Mouse (Mus musculus) limb, embryonic 12.5 days (tissue): Measurements from ENCODE around the gene Gpr137b. TPM values are rescaled to one million over a fixed set of nuclear protein-coding genes. Genes with fewer than 3 reads are reported as not detected.
"Not testable (repeated sequence)": the region's sequence is repeated elsewhere in the genome, so short reads cannot be mapped to it uniquely, and the experiment has no call there.

Experiments
- ATAC-seq: fragments of 200-750 bp; cut with Nextera tagmentation; 2 replicates; pipeline ENCODE4 v1.8.0; 2017; ENCODE audit warnings: low read depth, moderate TSS enrichment; ENCODE audit not compliant: insufficient number of reproducible peaks, insufficient read depth, low FRiP score, low TSS enrichment
- H3K27ac ChIP-seq: fragments of 300-500 bp; sonication (generic); 2 replicates; pipeline ENCODE4 v1.5.1; 2016; ENCODE audit warnings: mild to moderate bottlenecking, moderate library complexity
- H3K27me3 ChIP-seq: fragments of 300-500 bp; sonication (generic); 2 replicates; pipeline ENCODE4 v1.6.1; 2016; ENCODE audit warnings: mild to moderate bottlenecking, moderate library complexity
- H3K36me3 ChIP-seq: fragments of 300-500 bp; sonication (generic); 2 replicates; pipeline ENCODE4 v1.6.1; 2016; ENCODE audit warnings: mild to moderate bottlenecking, moderate library complexity
- H3K4me1 ChIP-seq: fragments of 300-500 bp; sonication (generic); replicated peaks from 2 replicates; pipeline ENCODE4 v1.6.1; 2016
- H3K4me2 ChIP-seq: fragments of 300-500 bp; sonication (generic); 2 replicates; pipeline ENCODE4 v1.6.1; 2016; ENCODE audit warnings: mild to moderate bottlenecking, moderate library complexity
- H3K4me3 ChIP-seq: fragments of 300-500 bp; sonication (generic); replicated peaks from 2 replicates; pipeline ENCODE4 v1.5.1; 2016; ENCODE audit warnings: mild to moderate bottlenecking
- H3K9ac ChIP-seq: fragments of 300-500 bp; sonication (generic); replicated peaks from 2 replicates; pipeline ENCODE4 v1.6.1; 2016; ENCODE audit warnings: mild to moderate bottlenecking, moderate library complexity
- H3K9me3 ChIP-seq: fragments of 300-500 bp; sonication (generic); 2 replicates; pipeline ENCODE4 v1.6.1; 2016; ENCODE audit warnings: mild to moderate bottlenecking, moderate library complexity
- WGBS: fragments of 180-500 bp; shearing (Covaris S2); methylation state at CpG from one replicate; pipeline ENCODE4 v1.1.7; 2016; 5-methylcytosine and 5-hydroxymethylcytosine counted together
- polyA plus RNA-seq: library from polyadenylated mRNA; unstranded; fragments of >200 nt; fragmentation: Nextera tagmentation; extraction: Ambion mirVana; gene quantifications from 2 replicates; pipeline ENCODE4 v1.2.1, GENCODE M21; 2016

Gpr137b gene
- polyA plus RNA-seq, 1 experiment from 2014 or later = 12.8 TPM

- H3K4me3 ChIP-seq, H3K36me3 ChIP-seq, H3K4me2 ChIP-seq, H3K9me3 ChIP-seq, H3K4me1 ChIP-seq, H3K9ac ChIP-seq, ATAC-seq, H3K27ac ChIP-seq, H3K27me3 ChIP-seq: not testable (repeated sequence)
- 92% methylated on average over 6 of the region's 6 CpGs for WGBS
Observed at GRCm38 (mm10) chr13:13362261-13362660, 31.6 kb downstream of the Gpr137b start.

- H3K4me2 ChIP-seq, H3K4me3 ChIP-seq, H3K27ac ChIP-seq, H3K9me3 ChIP-seq, ATAC-seq, H3K4me1 ChIP-seq, H3K27me3 ChIP-seq, H3K36me3 ChIP-seq, H3K9ac ChIP-seq: not testable (repeated sequence)
- WGBS = 90% methylated on average over 4 of the region's 4 CpGs
Observed at GRCm38 (mm10) chr13:13360045-13360444, 33.8 kb downstream of the Gpr137b start.

- not testable (repeated sequence) for ATAC-seq
Observed at GRCm38 (mm10) chr13:13358602-13359001, 35.2 kb downstream of the Gpr137b start.

GRCm38 (mm10) chr13:13358097-13358496 lies 35.7 kb downstream of the Gpr137b start:
- 89% methylated on average over 8 of the region's 8 CpGs for WGBS
- not testable (repeated sequence) for H3K27me3 ChIP-seq, H3K27ac ChIP-seq, H3K9me3 ChIP-seq, H3K4me3 ChIP-seq, H3K9ac ChIP-seq, H3K36me3 ChIP-seq, H3K4me2 ChIP-seq, H3K4me1 ChIP-seq, ATAC-seq

More at GRCm38 (mm10) chr13:13358602-13359001, 35.2 kb downstream of the Gpr137b start:
- H3K9ac ChIP-seq, H3K36me3 ChIP-seq, H3K27me3 ChIP-seq, H3K27ac ChIP-seq, H3K4me1 ChIP-seq, H3K4me2 ChIP-seq, H3K9me3 ChIP-seq, H3K4me3 ChIP-seq: not testable (repeated sequence)
- WGBS = 76% methylated on average over 7 of the region's 7 CpGs

- not testable (repeated sequence) for H3K9ac ChIP-seq, H3K27ac ChIP-seq, H3K4me3 ChIP-seq, H3K4me2 ChIP-seq, H3K9me3 ChIP-seq, H3K4me1 ChIP-seq, H3K27me3 ChIP-seq, H3K36me3 ChIP-seq, ATAC-seq
- WGBS = 89% methylated on average over 4 of the region's 4 CpGs
Observed at GRCm38 (mm10) chr13:13352113-13352512, 41.7 kb downstream of the Gpr137b start.

DNA sequence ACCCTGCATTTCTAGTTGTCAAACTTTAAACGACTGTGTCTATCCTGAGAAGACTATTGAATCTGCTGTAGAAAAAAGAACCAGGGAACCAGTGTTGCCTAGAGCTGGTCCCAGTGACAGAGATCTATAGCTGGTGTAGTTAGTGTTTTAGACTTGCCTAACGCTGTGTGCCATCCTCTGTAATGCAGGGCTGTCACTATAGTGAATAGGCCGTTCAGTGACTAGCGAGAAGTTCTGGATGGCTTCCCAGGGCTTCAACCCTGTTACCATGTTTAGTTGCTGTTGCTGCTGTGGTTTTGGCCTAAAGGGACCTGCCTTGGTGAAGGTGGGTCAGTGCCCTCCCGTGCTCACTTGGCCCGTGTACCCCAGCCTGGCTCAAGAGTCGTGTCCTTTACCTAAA lies 43.1 kb downstream of the Gpr137b start:
- H3K27me3 ChIP-seq, H3K4me2 ChIP-seq, H3K9ac ChIP-seq, H3K4me1 ChIP-seq, H3K9me3 ChIP-seq, H3K4me3 ChIP-seq, H3K36me3 ChIP-seq, ATAC-seq, H3K27ac ChIP-seq: not testable (repeated sequence)
- 85% methylated on average over 7 of the region's 7 CpGs for WGBS

DNA sequence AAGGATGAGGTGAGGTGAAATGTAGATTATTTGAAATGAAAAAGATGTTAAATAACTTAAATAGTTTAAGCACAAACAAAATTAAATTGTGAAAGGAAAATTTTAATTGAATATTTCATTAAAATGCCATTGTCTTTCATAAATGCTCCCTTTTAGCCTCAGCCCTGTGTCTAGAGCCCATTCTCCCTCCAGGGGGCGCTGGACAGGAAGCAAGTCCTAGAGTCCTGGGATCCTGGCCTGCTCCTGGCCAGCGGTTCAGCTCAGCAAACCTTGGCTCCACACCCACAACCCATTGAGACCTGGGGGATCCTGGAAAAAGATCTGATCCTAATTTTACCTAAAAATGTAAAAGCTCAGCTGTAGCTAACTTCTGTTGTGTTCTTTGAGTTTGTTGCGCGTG lies 44.5 kb downstream of the Gpr137b start:
- no peaks in the 10 kb centered on the region for H3K36me3 ChIP-seq
- H3K27ac ChIP-seq = no peak overlapping the region
- H3K4me2 ChIP-seq = no peak overlapping the region
- ATAC-seq = no peak
- no peak overlapping the region for H3K9ac ChIP-seq
- no peaks in the 10 kb centered on the region for H3K9me3 ChIP-seq
- no peak overlapping the region for H3K4me3 ChIP-seq
- no peaks in the 10 kb centered on the region for H3K4me1 ChIP-seq
- WGBS = 67% methylated on average over 4 of the region's 4 CpGs
- H3K27me3 ChIP-seq = no peaks in the 10 kb centered on the region

GRCm38 (mm10) chr13:13347634-13348412 lies 46.0 kb downstream of the Gpr137b start:
- H3K9ac ChIP-seq, H3K9me3 ChIP-seq, H3K36me3 ChIP-seq, H3K27me3 ChIP-seq, H3K27ac ChIP-seq, H3K4me3 ChIP-seq, H3K4me1 ChIP-seq: not testable (repeated sequence)
- peak overlapping the region; percentile 17; the same call in 1 of the 2 replicates for H3K4me2 ChIP-seq
- peak; percentile 80; the same call in 1 of the 2 replicates for ATAC-seq
- WGBS = 14% methylated on average over 12 of the region's 12 CpGs

- H3K4me2 ChIP-seq, ATAC-seq, H3K27ac ChIP-seq, H3K4me1 ChIP-seq, H3K27me3 ChIP-seq, H3K36me3 ChIP-seq, H3K4me3 ChIP-seq, H3K9ac ChIP-seq, H3K9me3 ChIP-seq: not testable (repeated sequence)
- WGBS = 92% methylated on average over 8 of the region's 8 CpGs
Observed at GRCm38 (mm10) chr13:13337361-13337760, 56.5 kb downstream of the Gpr137b start.

- WGBS = 0% methylated on average over 2 of the region's 2 CpGs
- Histone ChIP-seq H3K9ac (no peak overlapping the region), H3K4me1 (no peaks in the 10 kb centered on the region), H3K4me2 (no peak overlapping the region), H3K4me3 (no peak overlapping the region), H3K9me3 (no peaks in the 10 kb centered on the region), H3K36me3 (no peaks in the 10 kb centered on the region), H3K27me3 (no peaks in the 10 kb centered on the region), H3K27ac (no peak overlapping the region)
- 0 out of 2 replicates have a peak, but pooled peaks have one; percentile 63 for ATAC-seq
Observed at GRCm38 (mm10) chr13:13328876-13329275, 64.9 kb downstream of the Gpr137b start.
